Mouse (Mus musculus): ENCODE data around the gene Mmp21.

Gene Mmp21

GRCm38 (mm10) chr7:133662467-133662866 lies 17.4 kb downstream of the Mmp21 start:
- no peak for DNase-seq (ENCODE audit: low read depth, low spot score)

GRCm38 (mm10) chr7:133645716-133646115 lies 34.1 kb downstream of the Mmp21 start:
- no peak for DNase-seq (ENCODE audit: low read depth, low spot score)

GRCm38 (mm10) chr7:133638821-133639220 lies 41.0 kb downstream of the Mmp21 start:
- no peak for DNase-seq (ENCODE audit: low read depth, low spot score)

- peak; percentile 66 for DNase-seq (ENCODE audit: low read depth, low spot score)
These were observed 41.6 kb downstream of the Mmp21 start for GRCm38 (mm10) chr7:133638306-133638705.

GRCm38 (mm10) chr7:133637361-133638305 lies 42.2 kb downstream of the Mmp21 start, which contains the start of gene Edrf1:
Edrf1 (plus strand) TSS chr7:133637543.
- peak; percentile 99 for DNase-seq (ENCODE audit: low read depth, low spot score)

GRCm38 (mm10) chr7:133636738-133637352 lies 43.0 kb downstream of the Mmp21 start:
- DNase-seq (ENCODE audit: low read depth, low spot score) = peak; percentile 90

- peak; percentile 19 for DNase-seq (ENCODE audit: low read depth, low spot score)
These were observed 44.8 kb downstream of the Mmp21 start for GRCm38 (mm10) chr7:133634932-133635650.

- peak; percentile 68 for DNase-seq (ENCODE audit: low read depth, low spot score)
These were observed 47.4 kb downstream of the Mmp21 start for GRCm38 (mm10) chr7:133632476-133632875.

- DNase-seq (ENCODE audit: low read depth, low spot score) = peak; percentile 42
These were observed 49.0 kb downstream of the Mmp21 start for GRCm38 (mm10) chr7:133630821-133631220.

- no peak for DNase-seq (ENCODE audit: low read depth, low spot score)
These were observed 52.5 kb downstream of the Mmp21 start for GRCm38 (mm10) chr7:133627184-133627936.

All from 3T3-L1 (cell line).